Mouse (Mus musculus): ENCODE results near the gene Slc25a14. TPM values are rescaled to one million over a fixed set of nuclear protein-coding genes. Genes with fewer than 3 reads are reported as not detected.

Gene Slc25a14
- polyA plus RNA-seq, 2 experiments from 2014 or later, result 10.0 to 10.4 TPM

Other genes with a start within 250 kb of the Slc25a14 start
- 10 to 100 TPM; 24.7 to 25.4 TPM for gene Elf4, start 160.3 kb upstream of the Slc25a14 start, polyA plus RNA-seq (2017; shearing (Covaris generic))
- 10 to 100 TPM; 26.6 to 46.0 TPM for gene Aifm1, start 109.8 kb upstream of the Slc25a14 start, polyA plus RNA-seq (2017; shearing (Covaris generic))
- 1 to 10 TPM in 1 of 2 experiments, under 1 TPM in 1; 0.28 to 1.5 TPM for gene Rab33a, start 104.1 kb upstream of the Slc25a14 start, polyA plus RNA-seq (2017; shearing (Covaris generic))
- gene Zfp280c, start 28.9 kb upstream of the Slc25a14 start, polyA plus RNA-seq (2017; shearing (Covaris generic)), result 10 to 100 TPM; 16.1 to 20.8 TPM
- not detected for gene Gpr119, start 51.1 kb downstream of the Slc25a14 start, polyA plus RNA-seq (2017; shearing (Covaris generic))
- gene Rbmx2, start 71.6 kb downstream of the Slc25a14 start, polyA plus RNA-seq (2017; shearing (Covaris generic)), result 10 to 100 TPM in 1 of 2 experiments, 1 to 10 TPM in 1; 5.3 to 20.4 TPM

Measured in CD4-positive, CD25-positive, alpha-beta regulatory T cell, adult 4 months (primary cell).